Mouse (Mus musculus): Measurements from ENCODE around the gene Prr14l.
"Not testable (repeated sequence)": the region's sequence is repeated elsewhere in the genome, so short reads cannot be mapped to it uniquely, and the experiment has no call there.

Gene Prr14l

DNA sequence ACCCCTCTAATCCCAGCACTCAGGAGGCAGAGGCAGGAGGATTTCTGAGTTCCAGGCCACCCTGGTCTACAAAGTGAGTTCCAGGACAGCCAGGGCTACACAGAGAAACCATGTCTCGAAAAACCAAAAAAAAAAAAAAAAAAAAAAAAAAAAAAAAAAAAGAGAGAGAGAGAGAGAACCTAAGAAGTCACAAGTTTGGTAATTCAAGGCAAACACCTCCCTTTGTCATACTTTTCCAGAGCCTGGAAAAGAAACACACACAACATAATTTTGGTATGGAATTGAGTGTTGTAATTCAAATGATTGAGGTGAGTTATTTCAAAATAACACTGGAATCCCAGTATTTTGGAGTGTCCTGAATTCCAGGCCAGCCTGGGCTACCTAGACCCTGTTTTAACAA is 67.6 kb downstream of the Prr14l start:
- not testable (repeated sequence) for DNase-seq (ENCODE audit: low spot score in 2 of 2)

DNA sequence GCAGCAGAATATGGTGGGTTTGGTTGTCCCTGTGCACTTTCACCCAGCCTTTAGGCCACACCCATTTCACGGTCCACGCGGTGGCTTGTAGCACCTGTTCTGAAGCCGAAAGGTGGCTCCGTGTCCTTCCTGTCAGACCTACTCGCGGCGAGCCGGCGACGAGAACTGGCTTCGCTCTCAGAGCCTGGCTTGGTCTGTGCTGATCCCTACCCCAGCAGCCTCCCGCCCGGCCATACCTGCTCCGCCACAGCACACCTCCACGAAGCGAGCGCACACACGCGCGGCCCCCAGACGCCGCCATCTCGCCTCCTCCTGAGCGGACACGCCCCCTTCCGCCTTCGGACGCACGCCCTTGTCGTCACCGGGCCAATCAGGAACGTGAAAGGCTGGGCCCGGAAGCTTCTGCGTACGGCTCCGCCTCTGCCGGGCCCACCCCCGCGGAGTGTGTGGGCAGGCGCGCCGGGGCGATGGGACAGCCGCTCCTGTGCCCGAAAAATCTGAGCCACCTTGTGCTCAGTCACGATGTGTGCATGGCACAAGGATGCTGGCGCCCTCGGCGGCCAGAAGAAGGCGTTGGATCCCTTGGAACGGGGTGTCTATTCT is 68.6 kb downstream of the Prr14l start, which contains the start of gene Pisd:
Pisd (minus strand) TSS at position 334 of the 603 bp plus-strand sequence.
- peak; percentile 87 to 92 for DNase-seq (ENCODE audit: low spot score in 2 of 2)

DNA sequence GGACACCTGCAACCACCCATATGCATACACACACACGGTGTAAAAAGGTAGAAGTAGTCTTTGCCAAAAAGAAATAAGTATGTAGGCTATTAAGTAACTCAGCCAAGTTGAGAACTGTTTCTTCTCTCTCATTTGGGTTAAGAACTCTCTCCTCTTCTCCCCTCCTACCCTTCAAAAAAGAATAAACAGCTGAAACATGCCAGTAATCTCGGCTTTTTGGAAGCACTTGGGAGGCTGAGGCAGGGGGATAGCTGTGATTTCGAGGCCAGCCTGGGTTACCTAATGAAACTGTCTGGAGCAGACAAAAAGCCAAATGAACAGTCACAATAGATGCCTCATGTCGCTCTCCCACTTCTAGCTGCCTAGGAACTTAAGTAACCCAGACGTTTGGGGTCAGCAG is 69.3 kb downstream of the Prr14l start:
- DNase-seq (ENCODE audit: low spot score in 2 of 2): no peak

DNA sequence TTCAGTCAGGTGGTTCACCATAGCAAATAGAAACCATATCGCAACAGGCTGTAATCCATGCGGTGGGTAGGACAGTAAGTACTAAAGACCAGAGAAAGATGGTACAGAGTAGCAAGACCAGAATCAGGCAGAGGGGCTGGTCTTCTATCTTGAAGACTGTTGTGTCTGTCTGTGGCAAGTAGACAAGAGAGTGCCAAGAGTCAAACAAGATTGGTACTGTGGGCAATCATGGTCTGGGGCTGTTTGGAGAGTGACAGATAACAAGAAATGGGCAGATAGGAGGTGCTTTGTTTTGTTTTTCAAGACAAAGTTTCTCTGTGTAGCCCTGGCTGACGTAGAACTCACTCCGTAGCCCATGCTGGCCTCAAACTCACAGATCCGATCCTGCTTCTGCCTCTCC is 72.5 kb downstream of the Prr14l start:
- no peak for DNase-seq (ENCODE audit: low spot score in 2 of 2)

DNA sequence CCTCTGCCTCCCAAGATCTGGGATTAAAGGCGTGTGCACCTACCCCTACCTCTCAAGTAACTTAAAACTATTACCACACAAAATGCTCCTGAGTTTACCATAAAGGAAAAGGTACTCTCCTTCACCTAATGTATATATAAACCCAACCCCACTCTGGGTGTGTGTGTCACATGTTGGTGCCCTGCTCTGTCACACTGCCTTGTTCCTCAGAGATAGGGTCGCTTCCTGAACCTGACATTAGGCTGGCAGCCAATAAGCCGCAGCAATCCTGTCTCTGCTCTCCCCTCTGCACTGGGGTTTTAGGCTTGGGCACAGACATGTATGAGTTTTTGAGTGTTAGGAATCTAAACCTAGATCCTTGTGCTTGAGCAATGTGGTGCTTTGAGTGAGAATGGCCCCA is 75.9 kb downstream of the Prr14l start:
- DNase-seq (ENCODE audit: low spot score in 2 of 2): no peak

DNA sequence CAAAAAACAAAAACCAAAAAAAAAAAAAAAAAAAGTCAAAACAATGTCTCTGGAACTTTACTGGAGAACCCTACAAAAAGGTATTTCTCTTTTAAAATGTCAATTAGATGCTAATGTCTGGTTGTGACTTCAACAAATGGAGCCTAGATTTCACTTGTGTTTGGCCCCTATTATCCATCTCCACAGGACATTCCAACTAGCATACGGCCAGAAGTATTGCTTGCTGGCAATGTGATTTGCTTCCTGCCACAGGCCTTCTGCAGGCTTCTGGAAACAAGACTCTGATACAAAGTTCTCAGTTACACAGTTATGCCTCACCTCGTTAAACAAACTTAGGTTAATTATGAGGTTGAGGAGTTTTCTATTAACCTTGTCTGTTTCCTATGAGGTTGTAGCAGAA is 81.7 kb downstream of the Prr14l start:
- no peak for DNase-seq (ENCODE audit: low spot score in 2 of 2)

DNA sequence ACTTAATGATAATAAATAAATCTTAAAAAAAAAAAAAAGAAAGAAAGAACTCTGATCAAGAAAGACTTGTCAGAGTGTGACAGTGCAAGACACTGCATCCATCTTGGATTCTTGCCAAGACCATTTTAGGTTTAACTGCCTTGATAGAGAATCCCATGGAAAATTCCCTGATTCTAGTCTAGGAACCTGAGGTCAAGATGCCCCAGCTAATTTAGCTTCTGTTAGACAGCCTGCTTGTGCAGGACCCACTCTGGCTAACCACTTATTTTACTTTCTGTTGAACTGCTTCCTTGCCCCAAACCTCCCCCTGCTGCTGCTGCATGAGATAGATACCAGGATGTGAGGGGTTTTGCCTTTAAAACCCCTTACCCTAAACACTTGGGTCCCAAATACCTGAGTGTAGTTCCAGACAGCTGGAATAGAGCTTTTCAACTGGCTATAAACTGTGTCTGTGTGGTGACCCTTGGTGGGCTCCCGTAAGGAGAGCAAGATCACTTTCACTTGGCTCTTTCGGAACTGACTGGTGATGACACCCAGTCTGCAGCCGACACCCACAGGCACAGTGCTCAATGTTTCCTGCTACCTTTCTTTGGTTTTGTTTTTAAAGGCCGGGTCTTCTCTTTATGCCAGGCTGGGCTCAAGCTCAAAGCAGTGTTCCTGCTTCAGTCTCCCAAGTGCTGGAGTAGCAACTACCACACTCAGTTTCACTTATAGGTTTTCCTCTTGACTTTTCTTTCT is 86.3 kb downstream of the Prr14l start:
- DNase-seq (ENCODE audit: low spot score in 2 of 2): no peak

DNA sequence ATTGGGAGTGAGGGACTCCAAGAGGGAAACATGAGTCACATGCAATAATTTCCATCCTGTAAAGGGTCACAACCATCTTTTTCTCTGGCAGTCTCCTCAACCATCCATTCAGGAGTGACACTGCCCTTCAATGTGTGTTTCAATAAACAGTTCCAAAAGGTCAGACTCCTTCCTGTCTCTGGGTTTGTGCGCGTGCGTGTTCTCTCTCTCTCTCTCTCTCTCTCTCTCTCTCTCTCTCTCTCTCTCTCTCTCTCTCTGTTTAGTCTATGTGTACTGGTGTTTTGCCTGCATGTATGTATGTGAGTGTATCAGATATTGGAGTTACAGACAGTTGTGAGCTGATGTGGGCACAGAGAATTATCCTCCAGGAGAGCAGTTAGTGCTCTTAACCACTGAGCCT is 87.1 kb downstream of the Prr14l start:
- DNase-seq (ENCODE audit: low spot score in 2 of 2): no peak

DNA sequence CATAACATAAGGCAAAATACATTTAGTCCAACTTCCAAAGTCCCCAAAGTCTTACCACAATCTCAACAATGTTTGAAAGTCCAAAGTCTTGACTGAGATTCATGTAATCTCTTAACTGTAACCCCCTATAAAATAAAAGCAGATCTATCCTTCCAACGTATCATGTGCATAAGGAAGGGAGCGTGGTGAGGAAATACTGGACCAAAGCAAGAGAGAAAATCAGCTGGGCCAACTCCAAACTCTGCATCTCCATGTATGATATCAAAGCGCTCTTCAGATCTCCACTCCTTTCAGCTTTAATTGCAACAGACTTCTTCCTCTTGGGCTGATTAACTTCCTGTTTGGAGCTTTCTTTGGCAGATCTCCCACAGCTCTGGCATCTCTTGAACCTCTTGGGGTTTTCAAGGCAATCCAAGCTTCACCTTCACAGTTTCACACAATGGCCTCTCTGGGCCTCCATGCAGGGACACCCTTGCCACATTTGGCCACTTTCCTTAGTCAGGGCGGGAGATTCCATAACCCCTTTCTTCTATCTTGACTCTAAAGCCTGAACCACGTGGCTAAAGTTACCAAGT is 92.4 kb downstream of the Prr14l start:
- no peak for DNase-seq (ENCODE audit: low spot score in 2 of 2)

DNA sequence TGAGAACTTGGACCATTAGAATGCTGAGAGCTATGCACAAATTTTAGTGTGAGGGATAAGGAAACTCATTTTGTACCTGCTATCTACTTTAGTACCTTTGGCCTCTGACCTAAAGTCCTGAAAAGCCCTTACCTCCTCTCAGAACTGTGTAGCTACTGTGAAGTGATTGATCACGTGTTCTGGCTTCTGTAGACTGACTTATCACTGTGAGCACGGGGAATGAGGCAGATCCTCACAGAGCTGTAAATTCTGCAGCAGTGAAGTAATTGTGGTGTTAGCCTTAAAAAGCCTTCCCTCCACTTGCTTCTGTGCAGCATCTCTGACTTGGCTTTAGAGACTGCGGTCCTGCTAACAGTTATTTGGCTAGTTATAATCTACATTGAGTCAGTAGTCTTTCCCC is 93.3 kb downstream of the Prr14l start:
- DNase-seq (ENCODE audit: low spot score in 2 of 2): no peak

DNA sequence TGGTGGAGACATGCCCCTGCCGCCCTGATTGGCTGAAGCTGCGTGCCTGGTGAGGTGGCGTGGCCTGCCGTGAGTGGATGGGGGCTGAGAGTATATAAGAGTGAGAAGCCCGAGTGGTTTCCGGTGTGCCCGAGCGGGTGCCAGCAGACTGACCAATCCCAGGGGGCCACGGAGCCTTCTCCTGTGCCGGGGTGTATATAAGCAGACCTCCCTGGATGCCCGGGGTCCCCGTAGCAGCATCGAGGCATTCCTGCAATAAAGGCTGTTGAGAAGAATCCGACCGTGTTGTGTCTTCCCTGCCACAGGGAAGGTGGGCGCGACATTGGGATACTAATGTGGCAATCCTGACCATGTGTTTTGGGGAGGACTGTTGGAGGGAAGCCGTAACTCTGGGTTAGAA is 93.7 kb downstream of the Prr14l start:
- DNase-seq (ENCODE audit: low spot score in 2 of 2): not testable (repeated sequence)

DNA sequence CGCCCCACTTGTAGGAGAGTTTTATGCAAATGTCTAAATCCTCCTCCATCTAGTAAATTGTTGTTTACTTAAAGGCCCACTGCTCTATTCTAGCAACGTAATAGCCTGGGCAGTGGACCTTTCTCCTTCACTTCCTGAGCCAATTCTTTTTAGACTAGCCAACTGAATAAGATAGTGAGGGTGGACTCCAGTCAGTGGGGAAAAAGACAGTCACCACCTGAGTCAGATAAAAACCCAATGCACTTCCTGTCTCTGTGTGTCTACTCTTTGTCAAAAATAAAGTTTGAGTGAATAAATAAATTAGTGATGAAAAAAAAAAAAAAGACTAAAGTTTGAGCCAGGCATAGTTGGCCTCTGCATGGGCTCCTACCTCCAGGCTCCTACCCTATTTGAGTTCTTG is 94.4 kb downstream of the Prr14l start:
- no peak for DNase-seq (ENCODE audit: low spot score in 2 of 2)

DNA sequence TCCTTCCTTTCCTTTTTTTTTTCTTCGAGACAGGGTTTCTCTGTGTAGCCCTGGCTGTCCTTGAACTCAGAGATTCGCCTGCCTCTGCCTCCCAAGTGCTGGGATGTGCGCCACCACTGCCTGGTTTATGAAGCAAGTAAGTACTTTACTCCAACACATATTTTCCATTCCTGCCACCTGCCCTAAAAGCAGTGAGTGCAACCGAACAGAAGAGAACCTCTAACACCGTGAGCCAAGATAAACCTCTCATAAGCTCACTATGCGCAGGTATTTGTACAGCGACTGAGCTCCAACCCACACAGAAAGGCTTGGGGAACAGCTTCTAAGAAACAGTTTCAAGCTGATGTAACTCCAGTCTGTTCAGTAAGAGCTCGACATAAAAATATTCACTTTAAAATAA is 97.9 kb downstream of the Prr14l start:
- no peak for DNase-seq (ENCODE audit: low spot score in 2 of 2)

DNA sequence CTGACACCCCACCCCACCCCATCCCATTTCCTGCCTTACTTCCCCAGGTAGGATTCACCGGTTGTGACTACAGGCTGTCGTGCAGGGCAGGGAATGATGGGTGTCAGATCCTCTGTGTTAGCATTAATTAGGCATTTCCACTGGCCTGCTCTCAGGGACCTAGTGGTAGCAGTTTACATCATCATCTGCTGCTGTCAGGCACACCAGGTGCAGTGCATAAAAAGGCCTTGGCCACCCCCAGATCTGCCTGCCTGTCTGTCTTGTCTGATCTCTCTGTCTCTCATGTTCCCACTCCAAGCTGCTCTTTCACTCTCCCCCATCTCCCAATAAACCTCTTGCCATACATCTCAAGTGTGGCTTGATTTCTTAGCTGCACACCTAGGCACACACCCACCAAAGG is 102.3 kb downstream of the Prr14l start:
- no peak for DNase-seq (ENCODE audit: low spot score in 2 of 2)

DNA sequence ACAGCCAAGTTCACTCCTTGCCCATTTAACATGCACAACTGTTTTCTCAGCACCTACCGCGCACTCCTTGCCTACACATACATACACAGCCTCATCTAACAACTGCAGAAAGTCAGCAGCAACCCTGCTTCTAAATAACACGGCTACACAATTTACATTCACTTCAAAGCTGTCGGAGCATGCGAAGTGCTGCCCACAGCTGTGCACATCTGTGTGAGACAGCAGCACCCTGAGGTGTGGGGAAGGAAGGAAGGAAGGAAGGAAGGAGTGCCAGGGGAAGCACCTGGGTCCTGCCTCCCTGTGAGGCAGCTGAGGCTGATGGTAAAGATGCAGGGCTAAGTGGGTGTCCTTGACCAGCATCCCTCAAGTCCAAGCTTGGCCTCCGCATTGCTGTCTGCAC is 105.1 kb downstream of the Prr14l start:
- no peak for DNase-seq (ENCODE audit: low spot score in 2 of 2)

DNA sequence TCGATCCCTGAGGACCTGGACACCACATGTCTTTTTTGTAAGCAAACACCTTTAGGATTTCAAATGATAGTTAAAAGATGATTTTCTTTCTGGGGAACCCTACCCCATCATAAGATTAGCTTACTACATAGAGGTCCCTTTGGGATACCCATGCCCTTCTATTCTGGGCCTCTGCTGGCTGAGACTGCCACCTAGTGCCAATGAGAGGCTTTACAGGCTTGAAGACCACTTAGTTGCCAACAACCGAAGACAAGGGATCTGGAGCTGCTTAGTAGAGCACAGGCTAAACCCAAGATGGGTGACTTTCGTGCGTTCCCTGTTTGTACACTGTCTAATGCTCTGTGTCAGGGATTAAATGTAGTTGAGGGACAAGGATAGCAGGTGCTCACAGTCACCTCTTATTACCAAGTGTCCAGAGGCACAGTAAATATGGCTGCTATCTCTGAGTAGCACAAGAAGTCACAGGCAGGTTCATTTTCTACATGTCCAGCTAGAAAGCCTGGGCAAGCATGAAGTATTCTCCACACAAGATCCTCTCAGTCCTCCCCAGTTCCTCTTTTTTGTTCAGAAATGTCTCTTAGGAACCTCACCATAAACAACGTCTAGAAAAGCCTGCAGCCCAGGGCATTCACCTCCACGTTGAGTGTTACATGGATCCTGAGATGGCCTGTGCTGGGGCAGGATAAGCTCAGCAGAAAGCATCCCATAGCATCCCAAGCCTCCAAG is 106.2 kb downstream of the Prr14l start:
- peak; percentile 44 to 49 for DNase-seq (ENCODE audit: low spot score in 2 of 2)

DNA sequence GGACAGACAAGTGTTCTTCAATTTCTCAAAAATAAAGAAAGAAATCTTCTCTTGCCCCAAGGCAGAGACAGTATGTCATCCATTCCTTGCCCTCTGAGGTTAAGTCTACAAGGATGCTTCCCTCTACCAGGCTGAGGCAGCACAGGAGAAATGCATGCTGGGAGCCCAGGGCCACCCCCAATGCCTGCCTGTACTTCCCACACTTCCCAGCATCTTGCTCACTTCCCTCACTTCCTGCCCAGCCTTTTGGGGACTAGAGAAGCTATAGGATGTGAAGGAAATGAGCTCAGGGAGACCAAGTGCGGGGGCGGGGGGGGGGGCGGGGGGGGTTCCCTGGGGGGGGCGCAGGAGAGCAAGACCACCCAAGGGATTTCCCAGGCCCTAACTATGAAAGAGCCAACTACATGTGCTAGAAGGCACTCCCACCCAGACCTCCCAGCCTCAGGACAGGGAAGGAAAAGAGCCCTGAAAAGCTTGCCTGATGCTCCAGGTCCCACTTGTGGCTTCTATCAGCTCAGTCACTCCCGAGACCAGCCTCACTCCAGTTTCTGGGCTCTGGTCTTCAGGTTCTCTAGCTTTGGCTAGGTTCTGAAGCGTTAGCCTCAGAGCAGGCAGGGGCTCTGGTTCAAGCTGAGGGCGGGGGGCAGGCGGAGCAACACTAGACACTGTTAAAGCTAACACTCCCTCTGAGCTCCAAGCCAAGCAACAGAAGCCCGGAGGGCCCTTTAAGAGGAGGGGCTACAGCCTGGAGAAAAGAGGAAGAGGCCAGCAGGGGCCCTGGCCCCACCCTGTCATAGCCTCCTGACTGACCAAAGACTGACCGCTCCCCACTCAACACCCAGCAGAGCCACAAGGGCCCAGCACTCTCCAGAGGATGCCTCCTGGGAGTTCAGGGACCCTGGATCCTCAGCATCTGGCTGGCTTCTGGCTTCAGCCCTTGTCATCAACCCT is 108.1 kb downstream of the Prr14l start:
- DNase-seq (ENCODE audit: low spot score in 2 of 2): peak; percentile 68 to 73

DNA sequence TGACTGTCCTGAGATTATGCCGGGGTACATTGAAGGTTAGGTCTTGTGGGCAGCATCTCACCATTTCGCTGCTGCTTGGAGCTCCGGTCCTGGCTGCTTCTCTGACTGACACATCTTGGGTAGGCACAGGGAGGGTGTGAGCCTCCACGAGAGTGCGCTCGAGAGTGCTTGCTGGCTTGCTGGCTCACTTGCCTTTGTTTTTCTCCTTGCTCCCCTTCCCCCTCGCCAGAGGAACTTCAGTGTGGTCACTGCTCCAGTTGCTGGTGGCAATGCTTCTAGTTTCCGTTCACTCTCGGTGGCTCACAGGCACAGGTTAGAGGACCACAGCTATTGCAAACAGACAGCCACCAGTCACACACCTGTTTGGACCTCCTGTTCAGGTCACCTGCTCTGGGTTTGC is 111.9 kb downstream of the Prr14l start:
- DNase-seq (ENCODE audit: low spot score in 2 of 2): no peak

DNA sequence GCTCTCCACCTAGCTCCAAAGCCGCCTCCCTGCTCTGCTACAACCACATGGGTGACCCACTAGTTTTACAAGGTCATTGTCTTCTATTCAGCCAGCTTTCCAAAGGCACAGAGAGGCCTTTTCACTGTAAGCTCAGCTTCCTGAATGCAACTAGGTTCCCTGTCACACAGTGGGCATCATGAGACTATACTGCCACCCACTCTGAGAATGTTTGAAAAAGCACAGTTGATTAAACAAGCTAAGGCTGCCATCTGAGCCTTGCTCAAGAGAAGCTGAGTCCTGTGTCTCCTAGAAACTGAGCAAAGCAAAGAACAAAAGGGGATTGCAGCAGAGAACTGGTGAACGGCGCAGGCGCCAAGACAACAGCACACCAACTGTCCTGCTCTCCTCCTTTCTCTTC is 112.7 kb downstream of the Prr14l start:
- DNase-seq (ENCODE audit: low spot score in 2 of 2): not testable (repeated sequence)

DNA sequence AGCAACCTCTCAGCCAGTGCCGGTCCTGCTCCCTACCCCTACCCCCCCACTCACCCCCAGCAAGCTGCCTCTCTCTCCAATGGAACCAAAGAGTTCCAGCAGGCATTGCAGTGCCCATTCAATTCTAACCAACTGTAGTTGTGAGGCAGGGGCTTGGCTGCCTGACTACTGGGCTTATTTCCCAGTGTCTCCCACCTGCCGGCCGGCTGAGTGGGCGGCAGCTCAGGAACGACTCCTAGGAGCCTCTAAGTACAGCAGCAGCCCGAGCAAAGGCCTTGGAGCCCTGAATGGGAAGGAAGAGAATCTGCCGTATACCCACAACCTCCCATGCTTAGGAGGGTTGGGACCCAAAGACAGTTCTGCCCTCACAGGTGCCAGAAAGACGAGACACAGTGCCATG is 113.2 kb downstream of the Prr14l start:
- not testable (repeated sequence) for DNase-seq (ENCODE audit: low spot score in 2 of 2)

DNA sequence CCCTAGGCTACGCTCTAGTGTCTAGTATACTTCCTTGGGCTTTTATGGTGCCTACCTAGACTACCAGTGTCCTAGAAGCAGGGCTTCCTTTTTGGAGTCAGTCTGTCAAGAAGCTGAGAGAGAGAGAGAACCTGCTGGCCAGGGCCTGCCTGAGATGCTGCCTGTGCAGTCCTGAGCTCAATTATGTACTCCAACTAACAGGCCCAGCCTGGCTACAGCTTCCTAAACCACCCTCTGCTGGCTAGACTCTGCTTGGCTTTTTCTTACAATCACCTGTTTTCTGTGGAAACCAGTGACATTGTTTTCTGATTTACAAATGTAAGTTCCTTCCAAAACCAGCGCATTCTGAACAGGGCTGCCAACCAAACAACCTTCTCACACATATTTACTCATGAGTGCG is 113.9 kb downstream of the Prr14l start:
- no peak for DNase-seq (ENCODE audit: low spot score in 2 of 2)
